Mouse (Mus musculus): ENCODE measurements at regions not wholly inside any gene's neighbourhood (a gene's known extent, or its start where the extent isn't known, plus 50 kb on each side); places are given as distances from the start of the nearest gene placed in this dataset.

DNA sequence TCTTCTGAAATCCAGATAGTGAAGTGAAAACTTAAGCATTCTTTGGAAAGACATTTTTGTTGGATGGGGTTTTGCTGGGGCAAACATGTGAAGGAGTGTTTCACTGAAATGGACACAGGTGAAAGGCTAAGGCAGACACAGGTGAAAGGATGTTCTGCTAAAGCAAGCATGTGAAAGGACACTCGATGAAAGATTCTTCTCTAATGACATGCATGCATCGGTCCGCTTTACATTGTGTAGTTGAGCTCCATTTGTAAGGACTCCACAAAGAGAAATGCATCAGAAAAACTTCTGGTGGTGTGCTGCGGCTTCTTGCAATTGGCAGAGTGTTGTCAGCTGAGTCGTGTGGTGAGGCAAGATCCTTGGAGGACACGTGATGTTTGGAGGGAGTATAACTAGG lies 89.2 kb upstream of the Fam174b start:
- ATAC-seq = no peak
- H3K4me2 ChIP-seq (ENCODE audit: low read depth) = no peak overlapping the region
- TF ChIP-seq CTCF (IDR thresholded peaks at IDR 0.05; ENCODE audit: low read depth) = no peak
- H3K4me3 ChIP-seq (ENCODE audit: low read depth, low read length) = no peak overlapping the region
- H3K4me1 ChIP-seq (ENCODE audit: insufficient read depth) = peaks cover 10% of the 10 kb centered on the region
- no peaks in the 10 kb centered on the region for H3K27me3 ChIP-seq (ENCODE audit: insufficient read depth, low read length)
- H3K9ac ChIP-seq = no peak overlapping the region
- H3K9me3 ChIP-seq (ENCODE audit: low read length) = no peaks in the 10 kb centered on the region
- no peak for DNase-seq
- H3K27ac ChIP-seq (ENCODE audit: low read depth, low read length) = no peak overlapping the region
- H3K36me3 ChIP-seq (ENCODE audit: insufficient read depth) = no peaks in the 10 kb centered on the region
- 92% methylated on average over 6 of the region's 6 CpGs for WGBS

DNA sequence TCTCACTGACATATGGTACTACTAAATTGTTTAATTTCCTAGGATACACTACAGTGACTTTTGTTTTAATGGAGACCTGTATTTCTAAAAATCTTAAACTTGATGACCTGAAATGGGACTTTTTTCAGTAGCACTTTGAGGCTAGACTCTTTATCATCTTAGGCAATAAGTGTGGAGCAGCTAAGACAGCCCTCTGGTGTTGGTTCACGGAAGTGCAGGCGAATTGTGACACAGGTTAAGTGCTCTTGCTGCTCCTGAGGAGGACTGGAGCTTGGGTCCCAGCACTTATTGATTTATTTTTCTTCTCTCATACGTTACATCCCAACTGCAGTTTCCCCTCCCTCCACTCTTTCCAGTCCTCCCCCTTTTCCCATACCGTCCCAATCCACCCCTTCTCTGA lies 92.1 kb upstream of the Fam174b start:
- Histone ChIP-seq H3K4me2 (ENCODE audit: low read depth) (no peak overlapping the region), H3K27ac (ENCODE audit: low read depth, low read length) (no peak overlapping the region), H3K27me3 (ENCODE audit: insufficient read depth, low read length) (no peaks in the 10 kb centered on the region), H3K9me3 (ENCODE audit: low read length) (no peaks in the 10 kb centered on the region), H3K4me1 (ENCODE audit: insufficient read depth) (peaks cover 19% of the 10 kb centered on the region), H3K9ac (no peak overlapping the region), H3K4me3 (ENCODE audit: low read depth, low read length) (no peak overlapping the region), H3K36me3 (ENCODE audit: insufficient read depth) (no peaks in the 10 kb centered on the region)
- 43% methylated on average over 4 of the region's 4 CpGs for WGBS
- ATAC-seq (no peak), DNase-seq (peak; percentile 83)
- TF ChIP-seq CTCF (IDR thresholded peaks at IDR 0.05; ENCODE audit: low read depth) = peak; percentile 75

DNA sequence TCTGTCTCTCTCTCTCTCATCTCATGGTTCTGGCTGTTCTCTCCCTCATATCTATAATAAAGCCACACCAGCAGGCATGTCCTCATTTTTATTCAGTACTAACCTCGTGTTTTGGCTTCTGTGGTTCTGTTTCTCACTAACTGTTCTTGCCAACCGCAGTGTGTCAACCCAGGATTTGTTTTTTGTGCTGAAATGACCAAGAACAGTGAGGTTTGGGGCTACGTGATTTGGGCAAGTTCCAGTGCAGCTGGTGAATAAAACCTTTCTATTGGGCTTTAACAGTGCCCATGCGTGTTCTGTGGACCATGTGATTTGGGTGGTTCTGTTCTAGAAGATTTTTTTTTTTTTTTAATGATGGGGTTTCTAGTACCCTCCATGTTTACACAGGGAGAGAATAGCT lies 93.0 kb upstream of the Fam174b start:
- H3K9ac ChIP-seq = no peak overlapping the region
- ATAC-seq = peak; percentile 77
- no peaks in the 10 kb centered on the region for H3K9me3 ChIP-seq (ENCODE audit: low read length)
- H3K36me3 ChIP-seq (ENCODE audit: insufficient read depth) = no peaks in the 10 kb centered on the region
- peak overlapping the region; percentile 76 for H3K27ac ChIP-seq (ENCODE audit: low read depth, low read length)
- peak; percentile 84 for DNase-seq
- 26% methylated on average over 4 of the region's 4 CpGs for WGBS
- no peak overlapping the region for H3K4me2 ChIP-seq (ENCODE audit: low read depth)
- no peak for TF ChIP-seq CTCF (IDR thresholded peaks at IDR 0.05; ENCODE audit: low read depth)
- H3K27me3 ChIP-seq (ENCODE audit: insufficient read depth, low read length) = no peaks in the 10 kb centered on the region
- no peak overlapping the region for H3K4me3 ChIP-seq (ENCODE audit: low read depth, low read length)
- H3K4me1 ChIP-seq (ENCODE audit: insufficient read depth) = peaks cover 19% of the 10 kb centered on the region

DNA sequence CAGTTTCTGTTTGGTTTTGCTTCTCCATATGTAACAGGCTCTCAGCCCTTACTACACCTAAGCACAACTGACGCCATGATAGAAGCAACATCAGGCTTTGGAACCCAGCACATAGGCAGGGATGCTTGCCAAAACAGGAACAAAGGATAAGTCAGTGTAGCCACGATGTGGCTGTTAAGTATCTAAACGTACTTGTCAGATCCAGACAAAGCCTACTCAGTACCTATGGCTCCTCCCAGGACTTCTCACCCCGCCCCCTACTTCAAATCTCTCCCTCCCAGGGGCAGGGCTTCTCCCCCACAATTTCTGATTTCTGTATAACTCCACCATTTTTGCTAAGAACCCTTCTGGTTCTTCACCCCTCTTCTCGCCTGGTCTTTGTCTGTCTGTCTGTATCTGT lies 93.4 kb upstream of the Fam174b start:
- no peak for TF ChIP-seq CTCF (IDR thresholded peaks at IDR 0.05; ENCODE audit: low read depth)
- no peak overlapping the region for H3K4me2 ChIP-seq (ENCODE audit: low read depth)
- H3K4me1 ChIP-seq (ENCODE audit: insufficient read depth) = peaks cover 19% of the 10 kb centered on the region
- H3K27ac ChIP-seq (ENCODE audit: low read depth, low read length) = peak overlapping the region; percentile 76
- no peaks in the 10 kb centered on the region for H3K36me3 ChIP-seq (ENCODE audit: insufficient read depth)
- peak; percentile 63 for DNase-seq
- H3K4me3 ChIP-seq (ENCODE audit: low read depth, low read length) = no peak overlapping the region
- no peaks in the 10 kb centered on the region for H3K9me3 ChIP-seq (ENCODE audit: low read length)
- no peak overlapping the region for H3K9ac ChIP-seq
- ATAC-seq = peak; percentile 66
- H3K27me3 ChIP-seq (ENCODE audit: insufficient read depth, low read length) = no peaks in the 10 kb centered on the region
- WGBS = 28% methylated on average over 5 of the region's 5 CpGs

DNA sequence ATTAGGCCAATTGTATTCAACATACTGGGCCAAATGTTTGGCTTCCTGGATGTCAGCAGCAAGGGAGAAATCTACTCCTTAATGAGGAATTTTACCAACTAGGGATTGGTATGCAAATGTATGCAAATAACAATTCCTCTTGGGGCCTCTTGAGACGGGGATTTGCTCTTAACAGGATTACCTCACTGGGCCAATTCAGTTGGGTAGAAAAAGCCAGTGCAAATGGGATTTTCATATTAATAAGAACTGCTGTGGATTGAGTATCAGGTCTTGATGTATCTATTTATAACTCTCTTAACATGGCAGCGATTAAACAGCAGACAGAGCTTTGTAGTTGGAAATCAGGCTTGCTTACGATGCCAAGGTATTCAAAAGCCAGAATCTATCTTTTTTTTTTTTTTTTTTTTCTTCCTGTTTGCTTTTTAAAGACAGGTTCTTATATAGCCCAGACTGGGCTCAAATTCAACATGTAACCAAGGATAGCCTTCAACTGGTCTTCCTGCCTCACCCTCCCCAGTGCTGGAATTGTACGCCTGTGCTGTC lies 95.7 kb upstream of the Fam174b start:
- no peaks in the 10 kb centered on the region for H3K27me3 ChIP-seq (ENCODE audit: insufficient read depth, low read length)
- WGBS = 16% methylated on average over 4 of the region's 4 CpGs
- TF ChIP-seq CTCF (IDR thresholded peaks at IDR 0.05; ENCODE audit: low read depth) = no peak
- no peaks in the 10 kb centered on the region for H3K36me3 ChIP-seq (ENCODE audit: insufficient read depth)
- H3K9ac ChIP-seq = no peak overlapping the region
- H3K4me3 ChIP-seq (ENCODE audit: low read depth, low read length) = no peak overlapping the region
- H3K4me2 ChIP-seq (ENCODE audit: low read depth) = no peak overlapping the region
- peak overlapping the region; percentile 64; the same call in 1 of the 2 replicates for H3K27ac ChIP-seq (ENCODE audit: low read depth, low read length)
- H3K9me3 ChIP-seq (ENCODE audit: low read length) = no peaks in the 10 kb centered on the region
- DNase-seq = peak; percentile 71
- ATAC-seq = peak; percentile 57; the same call in 1 of the 2 replicates
- peaks cover 22% of the 10 kb centered on the region for H3K4me1 ChIP-seq (ENCODE audit: insufficient read depth)

DNA sequence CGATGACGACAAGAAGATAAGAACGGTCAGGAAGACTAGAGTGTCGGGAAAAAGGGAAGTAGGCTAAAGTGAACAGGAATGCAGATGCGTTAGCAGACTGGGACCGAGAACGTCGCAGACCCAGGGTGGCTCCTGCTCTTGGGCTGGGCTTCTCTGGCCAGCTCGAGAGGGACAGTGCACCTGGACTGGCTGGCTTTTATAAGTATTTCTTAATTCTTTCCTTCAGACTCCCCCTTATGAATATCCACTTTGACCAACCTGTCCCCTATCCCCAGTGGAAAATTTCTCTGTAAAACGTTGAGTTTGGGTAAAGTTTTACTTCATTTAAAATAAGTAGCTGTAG lies 96.1 kb upstream of the Fam174b start:
- Histone ChIP-seq H3K4me1 (ENCODE audit: insufficient read depth) (peaks cover 25% of the 10 kb centered on the region), H3K9ac (no peak overlapping the region), H3K36me3 (ENCODE audit: insufficient read depth) (no peaks in the 10 kb centered on the region), H3K27ac (ENCODE audit: low read depth, low read length) (peak overlapping the region; percentile 64; the same call in 1 of the 2 replicates), H3K27me3 (ENCODE audit: insufficient read depth, low read length) (no peaks in the 10 kb centered on the region), H3K9me3 (ENCODE audit: low read length) (no peaks in the 10 kb centered on the region), H3K4me3 (ENCODE audit: low read depth, low read length) (no peak overlapping the region), H3K4me2 (ENCODE audit: low read depth) (no peak overlapping the region)
- no peak for TF ChIP-seq CTCF (IDR thresholded peaks at IDR 0.05; ENCODE audit: low read depth)
- DNase-seq (no peak), ATAC-seq (no peak)
- 32% methylated on average over 10 of the region's 10 CpGs for WGBS

DNA sequence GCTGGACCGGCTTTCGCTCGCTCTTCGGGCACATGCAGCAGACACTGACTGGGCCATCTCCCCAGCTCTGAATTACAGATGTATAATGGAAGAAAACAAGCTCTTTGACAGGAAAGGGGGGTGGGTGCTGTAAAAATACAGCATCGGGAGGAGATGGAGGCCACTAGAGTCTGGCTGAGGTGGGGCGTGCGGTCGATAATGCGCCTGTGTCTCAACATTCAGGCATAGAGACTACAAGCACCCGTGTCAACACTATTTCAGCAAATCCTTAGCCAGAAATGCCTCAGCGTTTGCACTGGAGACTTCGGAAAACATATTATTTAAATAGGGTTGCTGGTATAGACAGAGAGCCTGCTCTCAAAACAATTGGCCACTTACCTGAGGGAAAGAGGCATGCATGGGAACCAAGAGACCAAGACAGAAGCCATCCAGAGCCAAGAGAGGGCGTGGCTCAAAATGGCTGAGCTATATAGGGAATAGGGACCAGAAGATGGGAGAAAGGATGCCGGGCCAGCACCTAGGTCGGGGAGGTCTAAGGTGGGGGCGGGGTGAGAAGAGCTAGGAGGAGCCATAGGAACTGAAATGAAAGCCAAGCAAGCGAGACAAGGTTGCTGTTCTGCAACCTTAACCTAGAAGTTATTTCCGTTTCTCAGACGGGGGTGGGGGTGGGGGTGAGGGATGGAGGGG lies 96.7 kb upstream of the Fam174b start:
- H3K9ac ChIP-seq = no peak overlapping the region
- no peaks in the 10 kb centered on the region for H3K9me3 ChIP-seq (ENCODE audit: low read length)
- DNase-seq = no peak
- WGBS = 68% methylated on average over 19 of the region's 19 CpGs
- no peak overlapping the region for H3K4me2 ChIP-seq (ENCODE audit: low read depth)
- H3K36me3 ChIP-seq (ENCODE audit: insufficient read depth) = no peaks in the 10 kb centered on the region
- peaks cover 25% of the 10 kb centered on the region for H3K4me1 ChIP-seq (ENCODE audit: insufficient read depth)
- ATAC-seq = no peak
- no peak overlapping the region for H3K4me3 ChIP-seq (ENCODE audit: low read depth, low read length)
- H3K27ac ChIP-seq (ENCODE audit: low read depth, low read length) = 0 out of 2 replicates have a peak overlapping the region, but pooled peaks have one; percentile 3
- TF ChIP-seq CTCF (IDR thresholded peaks at IDR 0.05; ENCODE audit: low read depth) = no peak
- no peaks in the 10 kb centered on the region for H3K27me3 ChIP-seq (ENCODE audit: insufficient read depth, low read length)
